Mouse (Mus musculus): ENCODE data around the gene Nr2f2.

DNA sequence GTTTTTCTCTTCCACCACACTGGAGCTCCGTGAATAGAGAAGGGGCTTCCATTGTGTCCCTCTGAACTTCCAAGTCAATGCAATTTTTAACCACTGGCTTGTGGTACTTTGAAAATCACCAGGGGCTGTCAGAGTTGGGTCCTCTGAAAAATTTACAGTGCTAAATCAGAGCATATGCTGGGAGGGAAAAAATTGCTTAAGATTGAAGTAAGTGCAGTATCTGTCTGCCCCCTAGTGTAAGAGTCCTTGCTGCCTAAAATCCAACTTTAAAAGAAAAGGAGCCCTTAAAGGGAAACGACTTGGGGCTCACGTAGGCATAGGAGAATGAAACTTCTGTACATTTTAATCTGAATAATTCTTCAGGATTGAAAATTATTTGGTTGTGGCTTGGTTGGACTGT, 1.7 kb downstream of the Nr2f2 start:
- TF ChIP-seq POLR2A (IDR thresholded peaks at IDR 0.05; ENCODE audit: borderline replicate concordance, control insufficient read depth, low read depth, low read length) = no peak
- TF ChIP-seq CTCF (IDR thresholded peaks at IDR 0.05; ENCODE audit: control insufficient read depth, insufficient read depth, low read length) = no peak
